Mouse (Mus musculus) adrenal gland, postnatal 14 days (tissue): ENCODE results near the gene Lgi1. TPM values are rescaled to one million over a fixed set of nuclear protein-coding genes. Genes with fewer than 3 reads are reported as not detected.
A peak's percentile ranks its signal among the peaks of the same experiment; 100 is the strongest.

Source experiments
- DNase-seq: peaks from one replicate; pipeline ENCODE4 v3.0.0; 2021; ENCODE audit warnings: mixed read lengths
- total RNA-seq: library from RNA; stranded (reverse); gene quantifications from 2 replicates; pipeline ENCODE4 v1.2.3, GENCODE M21; 2021

Gene Lgi1
- total RNA-seq, 1 experiment from 2014 or later, result 2.6 TPM

- no peak for DNase-seq
These were observed 3.0 kb upstream of the Lgi1 start for GRCm38 (mm10) chr19:38261351-38261750.

- peak; percentile 43 for DNase-seq
These were observed 369 bp upstream of the Lgi1 start for GRCm38 (mm10) chr19:38263829-38264504.

GRCm38 (mm10) chr19:38265767-38266166, 1.4 kb downstream of the Lgi1 start:
- no peak for DNase-seq

GRCm38 (mm10) chr19:38267469-38267868, 3.1 kb downstream of the Lgi1 start:
- DNase-seq, result no peak

DNA sequence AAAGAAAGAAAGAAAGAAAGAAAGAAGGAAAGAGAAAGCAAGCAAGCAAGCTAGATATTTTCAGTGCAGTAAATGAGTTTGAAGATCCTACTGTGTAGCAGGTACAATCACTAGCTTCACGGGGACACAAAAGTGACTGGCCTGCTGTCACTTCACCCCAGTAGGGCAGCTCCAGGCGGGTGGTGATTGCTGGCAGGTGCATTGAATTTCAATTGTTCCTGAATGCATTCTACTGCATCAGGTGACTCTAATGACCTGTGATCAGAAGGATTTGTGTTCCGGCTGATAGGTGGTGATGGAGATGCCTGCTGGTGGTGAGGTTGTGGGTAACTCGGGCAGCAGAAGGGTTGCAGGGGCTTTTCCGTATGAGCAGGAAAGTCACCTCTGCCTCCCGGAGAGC, 6.7 kb downstream of the Lgi1 start:
- DNase-seq, result no peak

- no peak for DNase-seq
These were observed 9.5 kb downstream of the Lgi1 start for GRCm38 (mm10) chr19:38273820-38274219.

GRCm38 (mm10) chr19:38274747-38275421, 10.5 kb downstream of the Lgi1 start:
- DNase-seq, result no peak

- DNase-seq, result no peak
These were observed 11.9 kb downstream of the Lgi1 start for GRCm38 (mm10) chr19:38276226-38276625.

DNA sequence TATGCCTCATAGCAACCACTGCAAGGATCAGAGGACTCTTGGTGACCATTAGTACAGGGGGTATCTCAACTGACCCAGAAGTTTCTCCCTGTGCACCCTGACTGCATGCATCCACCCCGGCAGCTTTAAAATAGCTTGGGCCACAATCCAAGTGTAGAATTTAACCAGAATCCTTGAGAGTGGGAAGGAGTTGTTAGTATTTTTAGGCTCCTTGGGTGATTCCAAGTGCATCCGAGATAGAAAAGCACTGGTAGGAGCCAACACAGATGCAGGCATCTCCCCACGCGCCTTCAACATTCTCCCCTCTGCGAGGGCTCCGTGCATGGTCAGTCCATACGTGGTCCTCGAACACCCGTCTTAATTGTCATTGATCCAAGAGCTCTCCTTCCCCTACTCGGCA, 15.9 kb downstream of the Lgi1 start:
- DNase-seq, result no peak

DNA sequence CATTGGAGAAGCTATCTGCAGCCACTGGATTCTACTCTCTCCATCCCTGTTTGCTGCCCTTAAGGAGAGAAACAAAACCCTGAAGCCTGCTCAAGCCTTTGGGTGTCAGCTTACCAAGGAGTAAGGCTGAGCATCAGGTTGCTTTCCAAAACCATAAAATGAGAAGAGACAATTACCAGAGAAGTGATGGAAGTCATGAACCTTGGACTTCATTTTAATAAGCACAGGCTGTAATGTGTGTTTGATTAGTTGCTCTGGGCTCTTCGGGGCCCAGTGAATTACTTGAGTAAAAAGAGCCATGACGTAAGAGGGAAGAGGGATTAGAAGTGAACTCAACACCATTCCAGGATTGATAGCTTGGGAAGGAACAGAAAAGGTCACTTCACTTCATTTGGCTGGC, 18.1 kb downstream of the Lgi1 start:
- no peak for DNase-seq

- DNase-seq, result no peak
These were observed 24.2 kb downstream of the Lgi1 start for GRCm38 (mm10) chr19:38288556-38288955.

DNA sequence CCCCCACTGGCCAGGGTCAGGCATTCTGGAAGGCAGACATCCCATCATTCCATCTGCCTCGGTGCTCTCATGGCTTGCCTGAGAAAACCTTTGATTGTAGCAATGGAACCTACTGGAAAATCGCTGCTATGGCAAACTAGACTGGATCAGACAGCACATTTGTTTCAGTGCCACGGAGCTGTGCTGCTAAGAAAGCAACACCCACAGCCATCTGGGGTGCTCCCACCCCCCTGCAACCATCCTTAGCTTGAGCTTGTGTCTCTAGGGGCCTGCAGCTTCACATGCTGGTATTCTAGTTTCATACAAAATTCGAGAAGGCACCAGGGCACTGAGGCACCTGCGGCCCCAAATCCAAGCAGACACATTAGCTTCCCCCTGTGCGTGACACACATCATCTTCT, 27.1 kb downstream of the Lgi1 start:
- no peak for DNase-seq

- DNase-seq, result peak; percentile 16
These were observed 33.8 kb downstream of the Lgi1 start for GRCm38 (mm10) chr19:38298018-38298626.

- DNase-seq, result no peak
These were observed 43.8 kb downstream of the Lgi1 start for GRCm38 (mm10) chr19:38308116-38308515.

DNA sequence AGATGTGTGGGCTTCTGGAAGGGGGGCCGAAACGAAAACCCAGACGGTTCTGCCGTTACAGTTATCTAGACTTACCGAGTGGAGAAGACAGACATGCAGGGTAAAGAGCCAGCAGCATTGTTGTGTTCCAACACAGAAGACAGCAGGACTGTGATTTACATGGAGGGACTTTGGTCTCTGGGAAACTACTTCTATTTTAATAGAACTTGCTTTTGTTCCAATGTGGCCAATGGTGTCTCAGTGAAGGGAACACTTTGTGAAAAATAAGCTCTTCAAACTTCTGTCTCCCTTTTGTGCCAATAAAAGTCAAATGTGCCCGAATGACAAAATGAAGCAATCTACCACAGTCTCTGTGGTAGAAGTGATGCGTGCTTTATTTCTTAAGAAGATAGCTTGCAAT, 50.8 kb downstream of the Lgi1 start:
- no peak for DNase-seq

- DNase-seq, result no peak
These were observed 52.4 kb downstream of the Lgi1 start for GRCm38 (mm10) chr19:38316602-38317313.

DNA sequence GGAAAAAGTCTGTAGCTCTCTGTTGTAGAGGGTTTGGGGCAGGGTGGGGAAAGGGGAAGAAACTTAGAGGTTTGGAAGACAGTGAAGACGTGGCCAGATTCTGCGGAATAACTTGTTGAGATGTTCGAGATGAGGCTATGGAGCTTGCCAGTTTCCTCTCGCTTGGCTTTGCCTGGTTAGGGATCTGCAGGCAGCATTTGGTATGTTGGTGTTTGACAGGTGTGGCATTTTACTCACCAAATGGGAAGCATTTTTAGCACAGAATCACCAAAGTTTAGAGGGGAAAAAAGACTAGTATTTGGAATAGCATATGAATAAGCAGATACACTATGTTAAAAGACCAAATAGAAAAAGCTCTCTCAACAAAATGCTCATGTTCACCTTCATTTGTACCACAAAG, 54.0 kb downstream of the Lgi1 start:
- DNase-seq, result no peak

DNA sequence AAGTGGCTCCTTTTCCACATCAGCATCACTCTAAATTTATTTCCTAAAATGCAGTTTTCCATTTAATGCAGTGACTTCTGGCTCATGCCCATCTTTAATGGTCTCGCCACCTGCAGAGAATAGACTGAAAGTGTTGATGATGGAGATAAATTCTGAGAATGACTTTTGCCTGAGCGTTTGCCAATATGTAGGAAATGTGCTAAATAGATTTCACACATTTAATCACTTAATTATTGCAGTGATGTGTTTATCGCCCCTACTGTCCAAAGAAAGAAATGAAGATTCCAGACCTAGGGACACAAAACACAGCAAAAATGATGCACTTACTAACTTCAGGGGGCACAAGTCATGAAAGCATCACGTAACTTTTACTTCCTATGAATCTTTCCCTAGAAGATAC, 54.8 kb downstream of the Lgi1 start:
- DNase-seq, result no peak

DNA sequence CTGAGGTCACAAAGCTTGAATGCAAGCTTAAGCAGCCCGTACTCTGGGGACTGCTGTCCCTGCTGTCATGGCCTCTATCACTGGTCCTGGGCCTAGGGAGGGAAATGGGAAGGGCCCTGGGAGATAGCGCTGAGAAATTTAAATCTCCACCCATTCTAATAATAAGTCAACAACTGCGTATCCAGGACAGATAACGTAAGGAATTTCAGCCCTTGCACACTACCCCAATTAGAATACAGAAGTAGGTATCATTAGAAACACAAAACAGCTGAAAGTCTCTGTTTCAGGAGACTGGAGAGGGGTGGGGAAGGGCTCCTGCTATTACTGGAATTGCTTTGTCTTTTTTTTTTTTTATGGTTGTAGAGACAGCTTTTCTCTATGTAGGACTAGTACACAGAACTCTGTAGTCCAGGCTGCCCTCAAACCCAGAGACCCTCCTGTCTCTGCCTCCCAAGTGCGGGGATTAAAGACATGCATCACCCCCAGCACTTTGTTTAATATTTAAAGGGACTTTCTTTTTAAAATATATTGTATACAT, 56.4 kb downstream of the Lgi1 start:
- no peak for DNase-seq

GRCm38 (mm10) chr19:38323726-38324125, 59.4 kb downstream of the Lgi1 start:
- no peak for DNase-seq

GRCm38 (mm10) chr19:38324147-38325028, 60.1 kb downstream of the Lgi1 start:
- DNase-seq, result peak; percentile 18

DNA sequence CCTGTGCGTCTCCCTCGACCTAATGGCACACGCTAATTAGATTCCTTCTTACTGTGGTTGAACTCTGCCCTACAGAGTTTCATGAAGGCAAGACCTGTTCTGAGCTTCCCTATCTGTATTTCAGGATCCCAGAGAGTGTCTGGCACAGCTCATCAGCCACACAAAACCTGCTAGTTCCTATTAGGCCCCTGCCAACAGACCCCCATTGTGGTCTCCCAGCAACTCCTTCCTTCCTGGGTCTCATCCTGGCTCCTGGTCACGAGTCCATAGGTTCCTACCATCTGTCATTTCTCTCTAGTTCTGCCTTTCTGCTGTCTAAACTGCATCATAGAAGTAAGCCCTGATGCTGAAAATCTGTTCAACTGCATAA, 60.7 kb downstream of the Lgi1 start:
- DNase-seq, result no peak
